Mouse (Mus musculus) urinary bladder, postnatal 36 days (tissue): Measurements from ENCODE around the gene Helz.
"Not testable (repeated sequence)": the region's sequence is repeated elsewhere in the genome, so short reads cannot be mapped to it uniquely, and the experiment has no call there.

ENCODE experiments used
- DNase-seq, 2 experiments: peaks; one replicate each; pipeline ENCODE4 v3.0.0; 2022; ENCODE audit warnings: low spot score in 2 of 2, mixed read lengths in 1 of 2

Helz gene

GRCm38 (mm10) chr11:107548204-107548975 lies 660 bp downstream of the Helz start:
- peak in 1 of 2 experiments; percentile 6 for DNase-seq

GRCm38 (mm10) chr11:107559874-107560273 lies 12.1 kb downstream of the Helz start:
- DNase-seq = no peak

- DNase-seq = no peak
These were observed 19.7 kb downstream of the Helz start for GRCm38 (mm10) chr11:107567431-107567830.

- DNase-seq = no peak
These were observed 20.8 kb downstream of the Helz start for GRCm38 (mm10) chr11:107568466-107568995.

GRCm38 (mm10) chr11:107570891-107571290 lies 23.2 kb downstream of the Helz start:
- DNase-seq = not testable (repeated sequence)

GRCm38 (mm10) chr11:107571318-107571717 lies 23.6 kb downstream of the Helz start:
- DNase-seq = no peak

GRCm38 (mm10) chr11:107572551-107572950 lies 24.8 kb downstream of the Helz start:
- DNase-seq = no peak

- peak in 1 of 2 experiments; percentile 43 for DNase-seq
These were observed 25.4 kb downstream of the Helz start for GRCm38 (mm10) chr11:107573061-107573692.

GRCm38 (mm10) chr11:107573847-107574246 lies 26.1 kb downstream of the Helz start:
- DNase-seq = peak; percentile 15 to 62

GRCm38 (mm10) chr11:107574811-107575705 lies 27.3 kb downstream of the Helz start:
- no peak for DNase-seq

GRCm38 (mm10) chr11:107576186-107576585 lies 28.5 kb downstream of the Helz start:
- DNase-seq = no peak

GRCm38 (mm10) chr11:107577400-107577799 lies 29.7 kb downstream of the Helz start:
- DNase-seq = no peak

GRCm38 (mm10) chr11:107578226-107578625 lies 30.5 kb downstream of the Helz start:
- no peak for DNase-seq

- no peak for DNase-seq
These were observed 33.1 kb downstream of the Helz start for GRCm38 (mm10) chr11:107580786-107581185.

GRCm38 (mm10) chr11:107584660-107585451 lies 37.1 kb downstream of the Helz start:
- DNase-seq = no peak

GRCm38 (mm10) chr11:107586129-107586528 lies 38.4 kb downstream of the Helz start:
- not testable (repeated sequence) for DNase-seq

- no peak for DNase-seq
These were observed 39.4 kb downstream of the Helz start for GRCm38 (mm10) chr11:107587141-107587540.

GRCm38 (mm10) chr11:107592575-107592974 lies 44.8 kb downstream of the Helz start:
- DNase-seq = no peak

- DNase-seq = no peak
These were observed 49.7 kb downstream of the Helz start for GRCm38 (mm10) chr11:107597381-107597780.

GRCm38 (mm10) chr11:107605694-107606093 lies 58.0 kb downstream of the Helz start:
- no peak for DNase-seq

GRCm38 (mm10) chr11:107613906-107614305 lies 66.2 kb downstream of the Helz start:
- no peak for DNase-seq
